In genomic region chr7:92903360-92904038, GRCm38 (mm10) we compare ENCODE assay signal across 8 mouse cellular contexts. TPM values are rescaled to one million over a fixed set of nuclear protein-coding genes. Genes with fewer than 3 reads are reported as not detected.
DNase-seq lines count a peak whose midpoint lies in the region; ATAC-seq lines count a peak whose summit lies in the region.

No protein-coding gene starts in this region.

- no peaks in the 10 kb centered on the region for H3K27me3 ChIP-seq in embryonic facial prominence, embryonic 14.5 days (replicated peaks; ENCODE audit: control insufficient read depth, insufficient read depth, low read length)
- H3K27me3 ChIP-seq in heart, embryonic 11.5 days (ENCODE audit: control insufficient read depth, insufficient read depth, low read length) = no peaks in the 10 kb centered on the region
- no peaks in the 10 kb centered on the region for H3K27me3 ChIP-seq in kidney, embryonic 14.5 days (ENCODE audit: control insufficient read depth, insufficient read depth, low read length)

- WGBS in embryonic facial prominence, embryonic 14.5 days = 44% methylated on average over 7 of the region's 7 CpGs
- WGBS in heart, embryonic 11.5 days (ENCODE audit: insufficient replicate concordance) = 43% methylated on average over 7 of the region's 7 CpGs
- 49% methylated on average over 7 of the region's 7 CpGs for WGBS in kidney, embryonic 14.5 days

- no peaks in the 10 kb centered on the region for H3K36me3 ChIP-seq in embryonic facial prominence, embryonic 14.5 days (ENCODE audit: control insufficient read depth, insufficient read depth, low read length)
- H3K36me3 ChIP-seq in heart, embryonic 11.5 days (ENCODE audit: control insufficient read depth, insufficient read depth, low read length) = no peaks in the 10 kb centered on the region; the same call in 1 of the 2 replicates
- no peaks in the 10 kb centered on the region for H3K36me3 ChIP-seq in kidney, embryonic 14.5 days (ENCODE audit: control insufficient read depth, insufficient read depth, low read length)

- ATAC-seq in embryonic facial prominence, embryonic 14.5 days (ENCODE audit: low read depth) = peak; percentile 90; the same call in 1 of the 2 replicates
- peak; percentile 84 for ATAC-seq in heart, embryonic 11.5 days (replicated peaks; ENCODE audit: insufficient number of reproducible peaks, low FRiP score, low TSS enrichment)
- ATAC-seq in kidney, embryonic 14.5 days (ENCODE audit: low FRiP score, low TSS enrichment) = peak; percentile 95
- ATAC-seq in monocyte, adult 5-6 weeks (replicated peaks; ENCODE audit: insufficient number of reproducible peaks, low FRiP score, low TSS enrichment, poor library complexity, severe bottlenecking) = peak; percentile 97

- no peak overlapping the region for H3K9ac ChIP-seq in embryonic facial prominence, embryonic 14.5 days (ENCODE audit: low read depth, low read length)
- no peak overlapping the region for H3K9ac ChIP-seq in heart, embryonic 11.5 days (ENCODE audit: low read depth, low read length)
- H3K9ac ChIP-seq in kidney, embryonic 14.5 days (ENCODE audit: low read depth, low read length) = no peak overlapping the region

- peak; percentile 77 for DNase-seq in B cell, adult 2 months
- peak; percentile 71 to 81 for DNase-seq in adrenal gland, postnatal 36 days
- DNase-seq in embryonic facial prominence, embryonic 14.5 days (ENCODE audit: low spot score) = peak; percentile 69
- peak; percentile 85 for DNase-seq in liver
- peak; percentile 71 to 86 for DNase-seq in spleen, postnatal 4 days (ENCODE audit: low spot score in 2 of 2)

- no peaks in the 10 kb centered on the region for H3K4me1 ChIP-seq in embryonic facial prominence, embryonic 14.5 days (ENCODE audit: control insufficient read depth, insufficient read depth, low read length)
- H3K4me1 ChIP-seq in heart, embryonic 11.5 days (ENCODE audit: control insufficient read depth, insufficient read depth, low read length) = no peaks in the 10 kb centered on the region
- H3K4me1 ChIP-seq in kidney, embryonic 14.5 days (ENCODE audit: control insufficient read depth, insufficient read depth, low read length) = no peaks in the 10 kb centered on the region

- no peak overlapping the region for H3K4me3 ChIP-seq in embryonic facial prominence, embryonic 14.5 days (ENCODE audit: low read depth, low read length)
- no peak overlapping the region for H3K4me3 ChIP-seq in heart, embryonic 11.5 days (ENCODE audit: low read depth, low read length)
- no peak overlapping the region for H3K4me3 ChIP-seq in kidney, embryonic 14.5 days (ENCODE audit: low read length)

- H3K9me3 ChIP-seq in embryonic facial prominence, embryonic 14.5 days (ENCODE audit: control insufficient read depth, low read length) = no peaks in the 10 kb centered on the region
- no peaks in the 10 kb centered on the region for H3K9me3 ChIP-seq in heart, embryonic 11.5 days (replicated peaks; ENCODE audit: control insufficient read depth, low read length)
- H3K9me3 ChIP-seq in kidney, embryonic 14.5 days (ENCODE audit: control insufficient read depth, low read length) = no peaks in the 10 kb centered on the region

- no peak overlapping the region for H3K4me2 ChIP-seq in embryonic facial prominence, embryonic 14.5 days (ENCODE audit: low read depth, low read length)
- no peak overlapping the region for H3K4me2 ChIP-seq in heart, embryonic 11.5 days
- no peak overlapping the region for H3K4me2 ChIP-seq in kidney, embryonic 14.5 days (replicated peaks; ENCODE audit: low read depth, low read length)

- no peak overlapping the region for H3K27ac ChIP-seq in embryonic facial prominence, embryonic 14.5 days (replicated peaks; ENCODE audit: low read depth, low read length)
- H3K27ac ChIP-seq in heart, embryonic 11.5 days (ENCODE audit: low read depth, low read length) = no peak overlapping the region
- no peak overlapping the region for H3K27ac ChIP-seq in kidney, embryonic 14.5 days (ENCODE audit: low read depth, low read length)

RNA-seq across cellular contexts. Expression of gene Prcp, which starts 29.2 kb away (rescaled TPM):
- 10 to 100 TPM; 12.9 to 13.8 TPM for total RNA-seq in adrenal gland, postnatal 36 days (2021)
- polyA plus RNA-seq in embryonic facial prominence, embryonic 14.5 days (2014; fragmentation: Nextera tagmentation; extraction: Ambion mirVana) = 30.6 and 32.2 TPM in 2 replicates
- polyA plus RNA-seq in heart, embryonic 11.5 days (2014; fragmentation: Nextera tagmentation; extraction: Ambion mirVana) = 17.5 and 18.2 TPM in 2 replicates
- polyA plus RNA-seq in kidney, embryonic 14.5 days (2014; fragmentation: Nextera tagmentation; extraction: Ambion mirVana) = 21.5 and 24.2 TPM in 2 replicates
- 48.1 to 63.6 TPM (median 48.4 TPM) in 3 replicates for total RNA-seq in monocyte, adult 5-6 weeks (2017)

RNA-seq across cellular contexts. Expression of gene Ddias, which starts 29.5 kb away (rescaled TPM):
- total RNA-seq in adrenal gland, postnatal 36 days (2021) = 1 to 10 TPM in 1 of 2 experiments, under 1 TPM in 1; 0.76 to 1.2 TPM
- 10.5 and 10.9 TPM in 2 replicates for polyA plus RNA-seq in embryonic facial prominence, embryonic 14.5 days (2014; fragmentation: Nextera tagmentation; extraction: Ambion mirVana)
- polyA plus RNA-seq in heart, embryonic 11.5 days (2014; fragmentation: Nextera tagmentation; extraction: Ambion mirVana) = 11.3 and 11.7 TPM in 2 replicates
- polyA plus RNA-seq in kidney, embryonic 14.5 days (2014; fragmentation: Nextera tagmentation; extraction: Ambion mirVana) = 10.4 and 17.6 TPM in 2 replicates
- 1.2 to 3.6 TPM (median 2.6 TPM) in 3 replicates for total RNA-seq in monocyte, adult 5-6 weeks (2017)
